Mouse (Mus musculus): ENCODE results near the gene Nek11.

GRCm38 (mm10) chr9:105272241-105272640, 123.1 kb downstream of the Nek11 start:
- TF ChIP-seq EP300 (IDR thresholded peaks at IDR 0.05; ENCODE audit: insufficient read depth, low read depth, low read length): no peak
- TF ChIP-seq CTCF (IDR thresholded peaks at IDR 0.05): no peak
- no peak for TF ChIP-seq POLR2A (IDR thresholded peaks at IDR 0.05; ENCODE audit: insufficient read depth, low read depth, low read length)

Data from heart, adult 2 months (tissue).